Mouse (Mus musculus): ENCODE data around the gene Dcpp1. TPM values are rescaled to one million over a fixed set of nuclear protein-coding genes. Genes with fewer than 3 reads are reported as not detected.
"Not testable (repeated sequence)": the region's sequence is repeated elsewhere in the genome, so short reads cannot be mapped to it uniquely, and the experiment has no call there.

Dcpp1 gene
- polyA plus RNA-seq, 1 experiment = 0.67 TPM

- Histone ChIP-seq H3K27ac (ENCODE audit: control insufficient read depth, insufficient read depth, low read depth, low read length) (no peak overlapping the region), H3K36me3 (ENCODE audit: control insufficient read depth, insufficient read depth, low read length) (no peaks in the 10 kb centered on the region), H3K27me3 (ENCODE audit: control insufficient read depth, insufficient read depth, low read length) (no peaks in the 10 kb centered on the region), H3K4me1 (ENCODE audit: control insufficient read depth, insufficient read depth, low read length) (peaks cover 12% of the 10 kb centered on the region), H3K4me3 (ENCODE audit: control insufficient read depth, low read depth, low read length) (peak overlapping the region; percentile 89)
- TF ChIP-seq CTCF (IDR thresholded peaks at IDR 0.05; ENCODE audit: control insufficient read depth, insufficient read depth, insufficient replicate concordance, low read depth, low read length) (no peak), POLR2A (IDR thresholded peaks at IDR 0.05; ENCODE audit: control insufficient read depth, low read depth, low read length) (no peak)
These were observed 12.2 kb upstream of the Dcpp1 start for GRCm38 (mm10) chr17:23868513-23868912.

GRCm38 (mm10) chr17:23873884-23874856, 6.5 kb upstream of the Dcpp1 start:
- Histone ChIP-seq H3K4me3 (ENCODE audit: control insufficient read depth, low read depth, low read length) (no peak overlapping the region), H3K27ac (ENCODE audit: control insufficient read depth, insufficient read depth, low read depth, low read length) (no peak overlapping the region), H3K4me1 (ENCODE audit: control insufficient read depth, insufficient read depth, low read length) (no peaks in the 10 kb centered on the region), H3K36me3 (ENCODE audit: control insufficient read depth, insufficient read depth, low read length) (no peaks in the 10 kb centered on the region), H3K27me3 (ENCODE audit: control insufficient read depth, insufficient read depth, low read length) (no peaks in the 10 kb centered on the region)
- TF ChIP-seq CTCF (IDR thresholded peaks at IDR 0.05; ENCODE audit: control insufficient read depth, insufficient read depth, insufficient replicate concordance, low read depth, low read length) (peak; percentile 65; the same call in 1 of the 2 replicates), POLR2A (IDR thresholded peaks at IDR 0.05; ENCODE audit: control insufficient read depth, low read depth, low read length) (no peak)

GRCm38 (mm10) chr17:23876741-23877140, 3.9 kb upstream of the Dcpp1 start:
- Histone ChIP-seq H3K4me3 (ENCODE audit: control insufficient read depth, low read depth, low read length) (no peak overlapping the region), H3K4me1 (ENCODE audit: control insufficient read depth, insufficient read depth, low read length) (no peaks in the 10 kb centered on the region), H3K27ac (ENCODE audit: control insufficient read depth, insufficient read depth, low read depth, low read length) (peak overlapping the region; percentile 25; the same call in 1 of the 2 replicates), H3K27me3 (ENCODE audit: control insufficient read depth, insufficient read depth, low read length) (no peaks in the 10 kb centered on the region), H3K36me3 (ENCODE audit: control insufficient read depth, insufficient read depth, low read length) (no peaks in the 10 kb centered on the region)
- TF ChIP-seq CTCF (IDR thresholded peaks at IDR 0.05; ENCODE audit: control insufficient read depth, insufficient read depth, insufficient replicate concordance, low read depth, low read length) (no peak), POLR2A (IDR thresholded peaks at IDR 0.05; ENCODE audit: control insufficient read depth, low read depth, low read length) (no peak)

GRCm38 (mm10) chr17:23877166-23877565, 3.5 kb upstream of the Dcpp1 start:
- no peak for TF ChIP-seq CTCF (IDR thresholded peaks at IDR 0.05; ENCODE audit: control insufficient read depth, insufficient read depth, insufficient replicate concordance, low read depth, low read length)
- H3K4me3 ChIP-seq (ENCODE audit: control insufficient read depth, low read depth, low read length) = no peak overlapping the region
- no peaks in the 10 kb centered on the region for H3K27me3 ChIP-seq (ENCODE audit: control insufficient read depth, insufficient read depth, low read length)
- no peaks in the 10 kb centered on the region for H3K4me1 ChIP-seq (ENCODE audit: control insufficient read depth, insufficient read depth, low read length)
- peak overlapping the region; percentile 52 for H3K27ac ChIP-seq (ENCODE audit: control insufficient read depth, insufficient read depth, low read depth, low read length)
- no peaks in the 10 kb centered on the region for H3K36me3 ChIP-seq (ENCODE audit: control insufficient read depth, insufficient read depth, low read length)

- not testable (repeated sequence) for H3K27ac ChIP-seq (ENCODE audit: control insufficient read depth, insufficient read depth, low read depth, low read length); H3K4me3 ChIP-seq (ENCODE audit: control insufficient read depth, low read depth, low read length); H3K36me3 ChIP-seq (ENCODE audit: control insufficient read depth, insufficient read depth, low read length); H3K4me1 ChIP-seq (ENCODE audit: control insufficient read depth, insufficient read depth, low read length); H3K27me3 ChIP-seq (ENCODE audit: control insufficient read depth, insufficient read depth, low read length)
These were observed 36.5 kb downstream of the Dcpp1 start, which contains the start of gene Dcpp3 for GRCm38 (mm10) chr17:23917158-23917557. Gene Dcpp3 (plus strand): TSS chr17:23917458.

GRCm38 (mm10) chr17:23924531-23925007, 43.9 kb downstream of the Dcpp1 start:
- TF ChIP-seq POLR2A (IDR thresholded peaks at IDR 0.05; ENCODE audit: control insufficient read depth, low read depth, low read length) (peak; percentile 47; the same call in 1 of the 2 replicates), CTCF (IDR thresholded peaks at IDR 0.05; ENCODE audit: control insufficient read depth, insufficient read depth, insufficient replicate concordance, low read depth, low read length) (no peak)
- H3K4me3 ChIP-seq (ENCODE audit: control insufficient read depth, low read depth, low read length) = peak overlapping the region; percentile 86
- H3K27ac ChIP-seq (ENCODE audit: control insufficient read depth, insufficient read depth, low read depth, low read length) = no peak overlapping the region

GRCm38 (mm10) chr17:23925090-23925493, 44.4 kb downstream of the Dcpp1 start:
- Histone ChIP-seq H3K4me1 (ENCODE audit: control insufficient read depth, insufficient read depth, low read length) (peaks cover 9% of the 10 kb centered on the region), H3K27ac (ENCODE audit: control insufficient read depth, insufficient read depth, low read depth, low read length) (peak overlapping the region; percentile 25; the same call in 1 of the 2 replicates)
- TF ChIP-seq POLR2A (IDR thresholded peaks at IDR 0.05; ENCODE audit: control insufficient read depth, low read depth, low read length) = no peak
- TF ChIP-seq CTCF (IDR thresholded peaks at IDR 0.05; ENCODE audit: control insufficient read depth, insufficient read depth, insufficient replicate concordance, low read depth, low read length) = no peak

More at GRCm38 (mm10) chr17:23924531-23925007, 43.9 kb downstream of the Dcpp1 start:
- peaks cover 7% of the 10 kb centered on the region for H3K4me1 ChIP-seq (ENCODE audit: control insufficient read depth, insufficient read depth, low read length)
- no peaks in the 10 kb centered on the region for H3K36me3 ChIP-seq (ENCODE audit: control insufficient read depth, insufficient read depth, low read length)
- H3K27me3 ChIP-seq (ENCODE audit: control insufficient read depth, insufficient read depth, low read length) = no peaks in the 10 kb centered on the region

More at GRCm38 (mm10) chr17:23925090-23925493, 44.4 kb downstream of the Dcpp1 start:
- Histone ChIP-seq H3K27me3 (ENCODE audit: control insufficient read depth, insufficient read depth, low read length) (no peaks in the 10 kb centered on the region), H3K36me3 (ENCODE audit: control insufficient read depth, insufficient read depth, low read length) (no peaks in the 10 kb centered on the region), H3K4me3 (ENCODE audit: control insufficient read depth, low read depth, low read length) (peak overlapping the region; percentile 86)

All from testis, adult 2 months (tissue).